8 mouse cellular contexts compared by ENCODE assay signal in the genomic region with DNA sequence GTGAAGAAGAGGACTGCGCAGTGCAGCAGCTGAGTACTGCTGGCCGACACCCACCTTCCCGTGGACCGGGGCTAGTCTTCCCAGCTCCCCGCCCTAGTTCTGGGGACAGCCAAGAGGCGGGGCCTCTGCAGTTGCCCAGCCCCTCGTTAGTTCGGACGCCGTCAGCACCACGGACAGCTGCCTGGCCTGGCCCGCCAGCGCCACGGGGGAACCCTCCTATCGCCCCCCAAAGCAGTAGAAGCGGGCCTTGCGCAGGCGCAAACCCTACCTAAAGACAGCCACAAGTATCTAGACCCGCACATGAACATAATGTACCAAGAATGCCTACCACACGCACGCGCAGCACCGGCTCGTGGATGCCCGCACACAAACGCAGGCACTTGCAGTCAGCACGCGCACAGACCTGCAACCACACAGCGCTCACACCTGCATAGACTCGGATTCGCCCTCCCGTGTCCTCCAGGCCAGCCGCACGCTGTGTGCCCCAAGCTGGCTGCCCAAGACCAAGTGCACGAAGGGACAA. TPM values are rescaled to one million over a fixed set of nuclear protein-coding genes. Genes with fewer than 3 reads are reported as not detected.
A peak's percentile ranks its signal among the peaks of the same experiment; 100 is the strongest.
DNase-seq lines count a peak whose midpoint lies in the region; ATAC-seq and TF ChIP-seq lines count a peak whose summit lies in the region.

No protein-coding gene starts in this region.

- H3K4me1 ChIP-seq in embryonic facial prominence, embryonic 13.5 days: peaks cover 12% of the 10 kb centered on the region
- H3K4me1 ChIP-seq in heart, embryonic 16.5 days (ENCODE audit: control insufficient read depth, insufficient read depth, low read length): peaks cover 10% of the 10 kb centered on the region
- no peaks in the 10 kb centered on the region; a peak in 1 of 4 replicates for H3K4me1 ChIP-seq in liver, embryonic 14.5 days (replicated peaks; ENCODE audit: control insufficient read depth in 2 of 2, insufficient read depth in 2 of 2, low read length in 1 of 2)
- H3K4me1 ChIP-seq in neural tube, embryonic 12.5 days: peaks cover 19% of the 10 kb centered on the region

- no peak for TF ChIP-seq EP300 in liver, embryonic 14.5 days (IDR thresholded peaks at IDR 0.05; ENCODE audit: low read depth)

- WGBS in embryonic facial prominence, embryonic 13.5 days: under 1% methylated on average over 35 of the region's 35 CpGs
- under 1% methylated on average over 35 of the region's 35 CpGs for WGBS in heart, embryonic 16.5 days
- WGBS in liver, embryonic 14.5 days (ENCODE audit: insufficient replicate concordance): 2% methylated on average over 35 of the region's 35 CpGs
- under 1% methylated on average over 35 of the region's 35 CpGs for WGBS in neural tube, embryonic 12.5 days

- no peaks in the 10 kb centered on the region for H3K9me3 ChIP-seq in embryonic facial prominence, embryonic 13.5 days
- H3K9me3 ChIP-seq in heart, embryonic 16.5 days (replicated peaks; ENCODE audit: control insufficient read depth, low read length): no peaks in the 10 kb centered on the region
- no peaks in the 10 kb centered on the region for H3K9me3 ChIP-seq in liver, embryonic 14.5 days (ENCODE audit: control insufficient read depth, low read length)
- no peaks in the 10 kb centered on the region for H3K9me3 ChIP-seq in neural tube, embryonic 12.5 days

- no peaks in the 10 kb centered on the region for H3K36me3 ChIP-seq in embryonic facial prominence, embryonic 13.5 days
- H3K36me3 ChIP-seq in heart, embryonic 16.5 days (ENCODE audit: control insufficient read depth, insufficient read depth): no peaks in the 10 kb centered on the region
- no peaks in the 10 kb centered on the region for H3K36me3 ChIP-seq in liver, embryonic 14.5 days (replicated peaks; ENCODE audit: control insufficient read depth, insufficient read depth, low read depth)
- peaks cover 2% of the 10 kb centered on the region; the same call in 1 of the 2 replicates for H3K36me3 ChIP-seq in neural tube, embryonic 12.5 days

- ATAC-seq in embryonic facial prominence, embryonic 13.5 days (ENCODE audit: insufficient number of reproducible peaks, insufficient read depth, low FRiP score, low TSS enrichment, low read depth): peak; percentile 77
- ATAC-seq in heart, embryonic 16.5 days (replicated peaks; ENCODE audit: extremely low read depth, insufficient read depth, low FRiP score): peak; percentile 50; the same call in 1 of the 2 replicates
- peak; percentile 28; the same call in 1 of the 2 replicates for ATAC-seq in liver, embryonic 14.5 days (ENCODE audit: insufficient read depth)
- peak; percentile 51 for ATAC-seq in neural tube, embryonic 12.5 days (ENCODE audit: low FRiP score, low read depth)

- H3K4me3 ChIP-seq in embryonic facial prominence, embryonic 13.5 days: peak overlapping the region; percentile 62
- peak overlapping the region; percentile 53 for H3K4me3 ChIP-seq in heart, embryonic 16.5 days (ENCODE audit: low read length)
- H3K4me3 ChIP-seq in liver, embryonic 14.5 days (ENCODE audit: insufficient read depth in 1 of 2, low read depth in 2 of 2, low read length in 2 of 2): peak overlapping the region in 1 of 2 experiments; percentile 47; a peak in 1 of 4 replicates
- peak overlapping the region; percentile 77 for H3K4me3 ChIP-seq in neural tube, embryonic 12.5 days

- no peak overlapping the region for H3K27ac ChIP-seq in embryonic facial prominence, embryonic 13.5 days
- no peak overlapping the region for H3K27ac ChIP-seq in heart, embryonic 16.5 days (ENCODE audit: low read length)
- H3K27ac ChIP-seq in liver, embryonic 14.5 days: no peak overlapping the region
- no peak overlapping the region for H3K27ac ChIP-seq in neural tube, embryonic 12.5 days

- DNase-seq in urinary bladder, postnatal 14 days (ENCODE audit: low spot score): peak; percentile 52
- no peak for DNase-seq in urinary bladder, adult 2 months (ENCODE audit: low spot score)
- peak; percentile 90 to 91 for DNase-seq in kidney, postnatal 4 days
- DNase-seq in liver, embryonic 14.5 days (ENCODE audit: low read depth in 3 of 3, low spot score in 3 of 3): peak; percentile 9 to 27 (median 26)
- DNase-seq in testis, postnatal 14 days (ENCODE audit: low spot score): peak; percentile 50

- H3K4me2 ChIP-seq in embryonic facial prominence, embryonic 13.5 days: peak overlapping the region; percentile 100
- peak overlapping the region; percentile 79 for H3K4me2 ChIP-seq in heart, embryonic 16.5 days (ENCODE audit: low read depth, low read length)
- peak overlapping the region; percentile 64 for H3K4me2 ChIP-seq in liver, embryonic 14.5 days (ENCODE audit: low read depth)
- H3K4me2 ChIP-seq in neural tube, embryonic 12.5 days (replicated peaks): peak overlapping the region; percentile 93

- TF ChIP-seq CTCF in liver, embryonic 14.5 days (IDR thresholded peaks at IDR 0.05; ENCODE audit: low read depth): no peak

- H3K9ac ChIP-seq in embryonic facial prominence, embryonic 13.5 days: peak overlapping the region; percentile 60; the same call in 1 of the 2 replicates
- no peak overlapping the region for H3K9ac ChIP-seq in heart, embryonic 16.5 days (ENCODE audit: low read length)
- H3K9ac ChIP-seq in liver, embryonic 14.5 days (replicated peaks): no peak overlapping the region
- peak overlapping the region; percentile 80 for H3K9ac ChIP-seq in neural tube, embryonic 12.5 days

- H3K27me3 ChIP-seq in embryonic facial prominence, embryonic 13.5 days: peaks cover 34% of the 10 kb centered on the region
- H3K27me3 ChIP-seq in heart, embryonic 16.5 days (ENCODE audit: control insufficient read depth, insufficient read depth, low read length): peaks cover 35% of the 10 kb centered on the region
- peaks cover 31% of the 10 kb centered on the region for H3K27me3 ChIP-seq in liver, embryonic 14.5 days (ENCODE audit: control insufficient read depth, insufficient read depth, low read length)
- peaks cover 14% of the 10 kb centered on the region; the same call in 1 of the 2 replicates for H3K27me3 ChIP-seq in neural tube, embryonic 12.5 days (replicated peaks)

RNA-seq across cellular contexts. Expression of a gene that starts 1.0 kb away (rescaled TPM):
- polyA plus RNA-seq in urinary bladder, adult 2 months (2012; rRNA removed): 1.4 and 1.6 TPM in 2 replicates
- polyA plus RNA-seq in embryonic facial prominence, embryonic 13.5 days (2015; fragmentation: Nextera tagmentation; extraction: Ambion mirVana): 2.4 and 3.6 TPM in 2 replicates
- 0.13 and 0.36 TPM in 2 replicates for polyA plus RNA-seq in heart, embryonic 16.5 days (2015; fragmentation: Nextera tagmentation; extraction: Ambion mirVana)
- polyA plus RNA-seq in liver, embryonic 14.5 days (2012; rRNA removed): 0.03 and 0.06 TPM in 2 replicates
- polyA plus RNA-seq in liver, embryonic 14.5 days (2014; fragmentation: Nextera tagmentation; extraction: Ambion mirVana): not detected in 2 replicates
- 6.8 and 7.3 TPM in 2 replicates for polyA plus RNA-seq in neural tube, embryonic 12.5 days (2016; fragmentation: Nextera tagmentation; extraction: Ambion mirVana)

Comparison
In these comparisons a context has a peak if more than half of its experiments do, and no peak if none do; other contexts are left out.
1. H3K9ac ChIP-seq: peak in embryonic facial prominence, embryonic 13.5 days (single experiment) and neural tube, embryonic 12.5 days (single experiment); none in heart, embryonic 16.5 days (single experiment) and liver, embryonic 14.5 days (single experiment).
2. Peak in every context shown above with its lines, with median percentiles within 50 percentile points of each other: ATAC-seq and H3K4me2 ChIP-seq.